Mouse (Mus musculus) bone marrow macrophage, adult 2 months (primary cell): ENCODE results near the gene Pxk. TPM values are rescaled to one million over a fixed set of nuclear protein-coding genes. Genes with fewer than 3 reads are reported as not detected.

Experiments used
- H3K27ac ChIP-seq: 2 replicates; pipeline ENCODE4 v1.5.1; 2012; ENCODE audit warnings: low read depth, low read length; ENCODE audit not compliant: insufficient read depth
- H3K4me1 ChIP-seq: 2 replicates; pipeline ENCODE4 v1.6.1; 2012; ENCODE audit warnings: low read length; ENCODE audit not compliant: control insufficient read depth, insufficient read depth
- H3K4me3 ChIP-seq: 2 replicates; pipeline ENCODE4 v1.5.1; 2012; ENCODE audit warnings: mild to moderate bottlenecking, low read length, moderate library complexity; ENCODE audit not compliant: insufficient read depth
- CTCF ChIP-seq: IDR thresholded peaks from 2 replicates; pipeline ENCODE4 v1.5.1; 2012; ENCODE audit warnings: low read depth, mild to moderate bottlenecking, low read length, moderate library complexity
- POLR2A ChIP-seq: IDR thresholded peaks from 2 replicates; pipeline ENCODE4 v1.6.1; 2012; ENCODE audit warnings: mild to moderate bottlenecking, low read depth, low read length, borderline replicate concordance
- polyA plus RNA-seq: library from polyadenylated mRNA; stranded (reverse); fragments of >200 nt; gene quantifications from 2 replicates; pipeline ENCODE4 v1.2.4, GENCODE M21; 2012; ENCODE audit not compliant: missing spikeins, insufficient read depth, insufficient read length

The Pxk gene
- polyA plus RNA-seq, 1 experiment, result 45.3 TPM

DNA sequence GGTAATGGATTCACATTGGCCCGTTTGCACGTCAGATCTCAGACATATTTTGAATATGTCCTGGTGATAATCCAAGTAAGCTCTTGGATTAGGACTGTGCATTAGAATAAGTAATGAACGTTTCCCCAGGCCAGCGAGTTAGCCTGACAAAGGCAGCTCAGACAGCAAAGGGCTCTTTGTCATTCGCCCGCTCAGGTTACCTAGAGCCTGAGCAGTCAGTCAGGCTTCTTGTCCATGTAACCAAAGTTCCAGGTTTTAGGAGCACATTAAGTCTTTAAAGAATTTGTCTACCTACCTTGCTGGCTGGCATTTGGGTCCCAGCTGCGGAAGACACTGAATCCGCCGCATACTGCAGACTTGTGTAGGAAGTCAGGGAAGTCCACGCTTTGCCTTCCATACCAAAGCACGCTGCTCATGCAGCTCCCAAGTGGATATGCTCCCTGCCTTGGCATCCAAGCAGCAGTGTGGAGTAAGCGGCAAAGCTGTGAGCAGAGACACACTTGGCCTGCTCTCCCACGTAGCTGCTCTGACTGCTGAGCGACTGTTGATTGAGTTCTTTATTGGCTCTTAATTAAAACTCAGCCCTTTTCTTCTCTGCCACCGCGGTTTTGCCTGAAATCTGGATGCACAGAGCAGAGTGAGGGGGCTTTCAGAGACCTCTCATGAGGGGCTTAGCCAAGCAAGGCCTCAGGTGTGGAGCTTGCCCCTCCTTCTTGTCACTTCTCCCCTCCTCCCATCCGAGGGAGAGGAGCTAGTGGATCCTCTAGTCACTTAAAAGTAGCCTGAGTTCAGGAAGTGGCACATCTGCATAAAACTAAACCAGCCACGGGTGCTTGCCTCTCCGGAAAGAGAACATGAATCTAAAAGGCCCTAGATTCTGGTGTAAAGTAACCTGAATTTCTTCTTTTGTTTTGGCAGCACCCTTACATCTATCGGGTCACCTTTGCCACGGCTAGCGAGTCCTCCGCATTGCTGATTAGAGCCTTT is 42.0 kb downstream of the Pxk start:
- H3K4me1 ChIP-seq, result peaks cover 10% of the 10 kb centered on the region
- H3K4me3 ChIP-seq, result no peak overlapping the region
- no peak overlapping the region for H3K27ac ChIP-seq
- TF ChIP-seq CTCF (no peak), POLR2A (no peak)

DNA sequence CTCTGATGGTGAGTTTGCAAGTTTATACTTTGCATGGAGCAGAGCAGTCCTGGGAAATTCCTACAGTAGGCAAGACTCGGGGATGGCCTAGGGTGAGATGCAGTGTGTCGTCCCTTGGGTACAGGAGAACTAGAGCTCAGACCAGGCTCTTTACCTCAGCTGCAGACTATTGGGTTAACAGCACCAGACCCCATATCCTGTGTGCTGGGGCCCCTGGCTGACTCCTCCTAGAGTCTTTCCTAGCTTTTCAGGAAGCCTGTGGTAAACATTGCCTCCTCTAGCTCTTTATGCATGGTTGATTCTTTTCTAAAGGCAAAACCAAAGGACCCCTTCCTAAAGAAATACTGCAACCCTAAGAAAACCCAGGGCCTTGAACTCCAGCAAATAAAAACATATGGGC is 43.1 kb downstream of the Pxk start:
- Histone ChIP-seq H3K4me1 (peaks cover 2% of the 10 kb centered on the region), H3K4me3 (no peak overlapping the region), H3K27ac (no peak overlapping the region)
- TF ChIP-seq POLR2A (no peak), CTCF (no peak)

DNA sequence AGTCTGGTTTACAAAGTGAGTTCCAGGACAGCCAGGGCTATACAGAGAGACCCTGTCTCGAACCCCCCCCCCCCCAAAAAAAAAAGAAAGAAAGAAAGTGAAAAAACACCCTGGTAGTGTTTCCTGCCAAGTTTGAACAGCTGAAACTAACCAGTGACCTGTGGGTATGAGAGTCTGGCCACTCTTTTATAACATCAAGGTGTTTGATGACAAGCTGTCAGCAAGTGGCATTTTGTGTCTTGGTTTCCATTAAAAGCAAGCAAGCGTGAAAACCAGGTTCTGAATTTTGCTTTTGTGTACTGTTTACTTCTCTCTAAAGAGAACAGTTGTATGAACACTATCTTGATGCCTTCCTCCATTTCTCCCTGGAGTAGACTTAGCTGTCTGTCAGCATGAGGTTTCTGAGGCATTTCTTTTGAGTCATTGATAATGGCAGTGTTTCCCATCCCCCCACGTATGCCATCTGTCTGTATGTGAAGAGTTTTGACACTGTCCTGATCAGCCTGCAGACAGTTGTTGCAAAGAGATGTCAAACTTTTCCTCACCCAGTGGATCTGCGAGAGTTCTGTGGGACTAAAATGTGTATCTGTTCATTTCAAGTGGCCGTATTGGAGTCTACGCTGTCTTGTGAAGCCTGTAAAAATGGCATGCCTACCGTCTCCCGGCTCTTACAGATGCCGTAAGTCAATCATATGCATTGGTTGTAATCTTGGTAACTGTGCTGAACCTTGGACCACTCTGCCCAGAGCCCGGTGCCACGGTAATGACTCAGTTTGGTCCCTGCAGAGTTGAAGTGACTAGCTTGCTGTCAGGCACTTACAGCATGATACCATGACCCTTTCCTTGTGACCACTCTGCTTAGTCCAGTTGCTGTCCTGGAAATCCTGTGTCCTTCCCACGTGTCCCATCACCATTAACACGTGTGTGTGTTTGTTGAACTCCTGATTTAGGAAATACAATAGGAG is 47.9 kb downstream of the Pxk start:
- Histone ChIP-seq H3K4me1 (no peaks in the 10 kb centered on the region), H3K27ac (no peak overlapping the region), H3K4me3 (no peak overlapping the region)
- TF ChIP-seq CTCF (no peak), POLR2A (no peak)

DNA sequence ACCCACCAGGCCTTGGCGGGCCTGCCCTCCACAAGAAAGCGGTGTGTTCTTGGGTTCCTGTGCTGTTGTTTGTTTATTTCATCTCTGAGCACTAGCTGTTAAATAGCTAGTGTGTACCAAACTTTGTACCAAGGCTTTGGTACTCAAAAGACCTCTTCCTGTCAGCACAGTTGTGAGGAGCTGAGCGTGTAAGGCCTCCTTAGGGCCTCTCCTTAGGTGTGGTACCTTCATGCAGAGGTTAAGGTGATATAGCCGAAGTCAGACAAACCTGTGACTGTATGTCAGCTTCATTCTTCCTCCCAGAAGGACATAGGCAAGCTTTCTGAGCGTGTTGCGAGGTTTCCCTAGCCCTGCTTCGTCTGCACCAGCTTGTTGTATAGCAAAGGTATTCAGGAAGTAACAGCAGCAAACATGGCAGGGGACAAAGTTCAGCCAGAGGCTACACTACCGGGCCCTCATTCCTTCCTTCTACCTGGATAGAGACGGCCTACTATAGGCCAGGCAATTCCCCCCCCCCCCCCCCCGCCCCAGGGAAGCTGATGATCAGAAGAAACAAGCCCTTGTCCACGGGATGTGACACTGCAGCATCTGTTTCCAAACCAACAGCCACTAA is 48.7 kb downstream of the Pxk start:
- TF ChIP-seq CTCF (no peak), POLR2A (no peak)
- Histone ChIP-seq H3K4me1 (no peaks in the 10 kb centered on the region), H3K27ac (no peak overlapping the region), H3K4me3 (no peak overlapping the region)

DNA sequence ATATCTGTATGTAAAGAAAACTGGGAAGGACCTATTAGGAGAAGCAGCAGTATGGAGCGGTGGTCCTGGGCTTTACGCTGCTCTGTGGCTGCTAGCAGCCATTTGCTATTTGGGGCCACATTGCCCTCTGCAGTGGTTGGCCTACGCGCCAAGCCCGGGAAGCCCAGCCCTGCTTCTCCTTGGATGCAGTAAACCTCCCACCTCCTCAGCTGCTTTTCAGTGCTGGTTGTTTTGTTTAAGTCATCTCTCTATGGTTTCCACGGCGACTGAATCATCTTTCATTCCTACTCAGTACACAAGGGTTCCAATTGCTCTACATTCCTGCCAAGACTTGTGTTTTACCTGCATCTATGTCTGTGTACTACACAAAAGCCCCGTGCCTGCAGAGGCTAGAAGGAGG is 50.8 kb downstream of the Pxk start:
- TF ChIP-seq POLR2A (no peak), CTCF (no peak)
- no peak overlapping the region for H3K27ac ChIP-seq
- no peak overlapping the region for H3K4me3 ChIP-seq
- peaks cover 5% of the 10 kb centered on the region; the same call in 1 of the 2 replicates for H3K4me1 ChIP-seq

DNA sequence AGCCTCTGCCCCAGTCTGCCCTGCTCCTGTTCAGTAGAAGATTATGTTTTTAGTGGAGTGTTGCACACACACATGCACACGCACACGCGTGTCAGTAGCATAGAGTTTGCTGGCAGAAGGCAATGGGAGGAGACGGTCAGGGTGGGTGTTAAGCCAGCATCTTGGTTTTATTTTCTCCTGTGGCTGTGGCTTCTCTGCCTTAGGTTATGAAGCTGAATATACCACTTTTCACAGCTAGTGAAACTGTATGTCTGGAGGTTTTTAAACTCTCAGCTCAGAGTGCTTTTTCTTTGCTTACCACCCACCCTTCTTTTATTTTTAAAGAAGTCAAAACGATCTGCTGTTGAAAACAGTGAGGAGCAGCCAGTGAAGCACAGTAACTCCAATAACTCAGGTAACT is 53.7 kb downstream of the Pxk start:
- peaks cover 13% of the 10 kb centered on the region for H3K4me1 ChIP-seq
- H3K27ac ChIP-seq, result no peak overlapping the region
- TF ChIP-seq POLR2A (no peak), CTCF (no peak)
- no peak overlapping the region for H3K4me3 ChIP-seq

DNA sequence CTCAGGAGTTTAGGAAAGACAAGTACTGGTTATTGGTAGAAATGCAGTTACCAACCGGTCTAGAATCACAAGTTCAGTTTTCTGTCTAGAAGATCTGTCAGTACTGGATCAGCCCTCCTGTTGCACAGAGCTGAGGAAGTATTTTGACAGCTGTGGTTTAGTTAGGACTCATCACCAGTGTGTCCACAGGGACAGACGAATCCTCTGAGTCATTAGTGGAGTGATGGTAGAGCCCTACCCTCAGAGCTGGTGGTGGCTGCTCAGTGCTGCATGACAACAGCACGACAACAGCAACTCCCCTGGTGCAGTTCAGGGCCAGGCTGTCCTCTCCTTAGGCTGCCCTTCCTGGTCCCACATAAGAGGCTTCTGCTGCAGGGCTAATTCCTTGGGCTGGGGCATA is 56.1 kb downstream of the Pxk start:
- Histone ChIP-seq H3K4me3 (no peak overlapping the region), H3K27ac (no peak overlapping the region), H3K4me1 (peaks cover 13% of the 10 kb centered on the region)
- TF ChIP-seq POLR2A (no peak), CTCF (no peak)

DNA sequence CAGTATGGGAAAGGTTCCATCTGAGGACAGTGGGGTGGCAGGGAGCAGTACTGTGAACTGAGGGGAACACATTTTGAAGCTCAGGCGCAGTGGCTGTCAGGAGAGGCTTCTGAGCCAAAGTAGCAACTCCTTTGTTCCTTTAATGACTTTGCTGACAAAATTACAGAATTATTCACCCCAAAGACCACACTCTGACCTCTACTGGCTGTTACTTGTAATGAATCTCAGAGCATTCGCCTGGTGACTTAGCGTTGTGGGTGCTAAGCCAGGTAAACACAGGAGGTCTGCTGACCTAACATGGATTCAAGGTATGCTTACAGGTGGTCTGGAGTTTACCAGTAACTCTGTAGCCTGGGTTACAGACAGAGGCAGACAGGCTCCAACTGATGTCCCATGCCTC is 58.9 kb downstream of the Pxk start:
- Histone ChIP-seq H3K4me3 (no peak overlapping the region), H3K4me1 (peaks cover 23% of the 10 kb centered on the region), H3K27ac (no peak overlapping the region)
- no peak for TF ChIP-seq CTCF
- no peak for TF ChIP-seq POLR2A

DNA sequence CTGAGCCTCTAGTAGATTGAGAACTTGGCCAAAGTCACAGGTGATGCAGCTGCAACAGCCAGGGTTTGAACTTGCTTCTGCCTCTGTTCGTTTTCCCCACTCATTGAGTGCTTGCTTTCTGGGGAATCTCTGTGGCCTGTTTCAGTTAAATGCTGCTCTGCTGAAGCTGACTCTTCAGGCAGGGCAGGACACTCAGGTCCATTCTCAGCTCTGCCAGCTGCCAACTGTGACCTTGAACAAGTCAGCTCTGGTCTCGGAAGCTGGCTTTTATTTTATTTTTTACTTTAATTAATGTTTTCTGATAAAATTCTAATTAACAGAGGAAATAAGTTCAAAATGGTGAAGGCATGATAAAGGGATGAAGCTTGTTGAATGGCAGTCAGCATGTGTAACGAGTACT is 60.7 kb downstream of the Pxk start:
- H3K27ac ChIP-seq, result no peak overlapping the region
- H3K4me1 ChIP-seq, result peaks cover 19% of the 10 kb centered on the region
- H3K4me3 ChIP-seq, result no peak overlapping the region
- no peak for TF ChIP-seq CTCF
- no peak for TF ChIP-seq POLR2A

DNA sequence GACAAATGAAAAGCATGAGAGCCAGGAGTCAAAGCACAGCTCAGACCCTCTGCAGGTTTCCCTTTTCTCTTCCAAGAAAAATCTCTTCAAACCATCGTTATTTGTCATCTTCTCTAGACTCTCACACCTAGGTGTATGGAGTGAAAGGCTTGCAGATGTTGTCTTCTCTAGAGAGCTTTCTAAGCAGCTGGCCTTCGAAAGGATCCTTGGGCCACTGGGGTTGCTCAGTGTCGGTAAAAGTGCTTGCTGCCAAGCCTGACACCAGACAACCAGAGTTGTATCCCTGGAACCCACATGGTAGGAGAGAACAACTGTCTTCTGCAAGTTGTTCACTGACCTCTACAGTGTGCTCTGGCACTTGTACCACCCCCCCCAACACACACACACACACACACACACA is 61.1 kb downstream of the Pxk start:
- no peak overlapping the region for H3K4me3 ChIP-seq
- TF ChIP-seq POLR2A (no peak), CTCF (no peak)
- peaks cover 17% of the 10 kb centered on the region for H3K4me1 ChIP-seq
- no peak overlapping the region for H3K27ac ChIP-seq
